Mouse (Mus musculus): ENCODE data around the gene Ccdc157.
A peak's percentile ranks its signal among the peaks of the same experiment; 100 is the strongest.

DNA sequence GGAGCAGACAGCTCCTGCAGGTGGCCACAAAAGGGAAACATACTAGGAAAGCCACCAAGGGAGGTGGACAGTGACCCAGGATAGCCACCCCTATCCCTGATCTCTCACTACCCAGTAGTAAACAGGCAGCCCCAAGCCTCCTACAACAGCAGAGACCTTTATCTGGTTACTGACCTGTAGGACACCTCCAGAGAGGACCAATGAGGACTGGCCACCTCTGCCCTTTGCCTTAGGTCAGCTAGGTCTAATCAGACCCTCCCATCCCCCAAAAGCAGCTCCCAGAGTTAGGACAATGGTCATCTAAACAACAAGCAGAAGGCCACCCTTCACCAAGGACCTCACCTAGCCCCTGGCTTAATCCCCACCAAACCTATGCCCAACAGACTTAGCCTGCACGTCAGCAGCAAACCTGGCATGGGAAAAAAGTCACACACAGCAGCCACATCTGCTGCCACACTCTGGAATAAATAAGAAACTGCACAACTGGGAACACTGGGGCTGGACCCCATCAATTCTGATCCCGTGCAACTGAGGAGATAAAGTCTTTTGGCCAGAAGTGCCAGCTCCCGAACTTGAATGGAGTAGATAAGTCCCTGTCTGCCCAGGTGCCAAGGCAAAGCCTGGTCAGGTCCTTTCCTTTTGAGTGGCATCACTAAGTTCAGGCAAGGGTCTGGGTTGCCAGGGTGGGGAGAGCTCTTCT lies 42.6 kb downstream of the Ccdc157 start:
- TF ChIP-seq CTCF (IDR thresholded peaks at IDR 0.05; ENCODE audit: low read depth) (peak; percentile 23), EP300 (IDR thresholded peaks at IDR 0.05; ENCODE audit: low read depth) (no peak)
